12 mouse cellular contexts compared by ENCODE assay signal in genomic region chr6:117326835-117327775, GRCm38 (mm10).
DNase-seq lines count a peak whose midpoint lies in the region; ATAC-seq lines count a peak whose summit lies in the region.
"Had no signal": no experiment of that assay in that cellular context is flagged by ENCODE, and none has a peak within 500 bp of the region (broad histone marks: within the 10 kb centered on the region; RNA-seq: fewer than 3 reads in every experiment).

No protein-coding gene starts in this region.

- H3K4me2 ChIP-seq in embryonic facial prominence, embryonic 14.5 days (ENCODE audit: low read depth, low read length): no peak overlapping the region
- H3K4me2 ChIP-seq: hindbrain, embryonic 14.5 days had no signal

- peaks cover 25% of the 10 kb centered on the region for H3K4me1 ChIP-seq in embryonic facial prominence, embryonic 14.5 days (ENCODE audit: control insufficient read depth, insufficient read depth, low read length)
- peaks cover 36% of the 10 kb centered on the region for H3K4me1 ChIP-seq in limb, embryonic 10.5 days

- H3K4me3 ChIP-seq in embryonic facial prominence, embryonic 14.5 days (ENCODE audit: low read depth, low read length): no peak overlapping the region
- H3K4me3 ChIP-seq in limb, embryonic 10.5 days: no peak overlapping the region

- no peak overlapping the region for H3K9ac ChIP-seq in embryonic facial prominence, embryonic 14.5 days (ENCODE audit: low read depth, low read length)
- H3K9ac ChIP-seq: hindbrain, embryonic 14.5 days had no signal

- ATAC-seq in embryonic facial prominence, embryonic 14.5 days (ENCODE audit: low read depth): no peak
- ATAC-seq: activated CD4-positive, CD25-positive, alpha-beta regulatory T cell, adult 4 months had no signal

- intact Hi-C loops in heart, postnatal 25 days (cut with DNase I): no loop called here

- 43% methylated on average over 18 of the region's 18 CpGs for WGBS in embryonic facial prominence, embryonic 14.5 days
- 42% methylated on average over 18 of the region's 18 CpGs for WGBS in limb, embryonic 10.5 days

- no peaks in the 10 kb centered on the region for H3K27me3 ChIP-seq in embryonic facial prominence, embryonic 14.5 days (replicated peaks; ENCODE audit: control insufficient read depth, insufficient read depth, low read length)
- H3K27me3 ChIP-seq in limb, embryonic 10.5 days (ENCODE audit: low read depth, poor library complexity, severe bottlenecking): no peaks in the 10 kb centered on the region

- no peaks in the 10 kb centered on the region for H3K36me3 ChIP-seq in embryonic facial prominence, embryonic 14.5 days (ENCODE audit: control insufficient read depth, insufficient read depth, low read length)
- no peaks in the 10 kb centered on the region for H3K36me3 ChIP-seq in limb, embryonic 10.5 days

- 0 out of 2 replicates have a peak overlapping the region, but pooled peaks have one; percentile 30 for H3K27ac ChIP-seq in embryonic facial prominence, embryonic 14.5 days (replicated peaks; ENCODE audit: low read depth, low read length)
- peak overlapping the region; percentile 72 for H3K27ac ChIP-seq in limb, embryonic 10.5 days
- H3K27ac ChIP-seq: hindbrain, embryonic 14.5 days had no signal

- no peaks in the 10 kb centered on the region for H3K9me3 ChIP-seq in embryonic facial prominence, embryonic 14.5 days (ENCODE audit: control insufficient read depth, low read length)
- H3K9me3 ChIP-seq in limb, embryonic 10.5 days (replicated peaks): no peaks in the 10 kb centered on the region

- DNase-seq in heart, adult 9 months (ENCODE audit: low spot score in 2 of 2): peak; percentile 43
- no peak for DNase-seq in heart, postnatal 25 days (ENCODE audit: low spot score)
- DNase-seq in NIH3T3 (ENCODE audit: low read depth): peak; percentile 92
- DNase-seq in embryonic facial prominence, embryonic 14.5 days (ENCODE audit: low spot score): peak; percentile 62
- DNase-seq in limb, embryonic 10.5 days (ENCODE audit: low spot score): peak; percentile 60
- DNase-seq in frontal cortex, postnatal 25 days (ENCODE audit: low spot score in 2 of 2): no peak
- DNase-seq in frontal cortex, postnatal 10 days (ENCODE audit: low spot score in 2 of 2): no peak
- DNase-seq in adrenal gland, postnatal 10 days: no peak
- DNase-seq: kidney, postnatal 10 days; thymus, adult 18-20 months had no signal

Comparison
In these comparisons a context has a peak if more than half of its experiments do, and no peak if none do; other contexts are left out.
1. DNase-seq: peak in heart, adult 9 months (2 of 2), NIH3T3 (single experiment), embryonic facial prominence, embryonic 14.5 days (single experiment) and limb, embryonic 10.5 days (single experiment); none in heart, postnatal 25 days (single experiment), frontal cortex, postnatal 25 days (0 of 2), frontal cortex, postnatal 10 days (0 of 2) and adrenal gland, postnatal 10 days (single experiment).